Mouse (Mus musculus) CD4-positive, CD25-positive, alpha-beta regulatory T cell (primary cell): ENCODE measurements around the gene Idua. TPM values are rescaled to one million over a fixed set of nuclear protein-coding genes. Genes with fewer than 3 reads are reported as not detected.

Experiments used
- polyA plus RNA-seq: library from polyadenylated mRNA; unstranded; fragments of 100-300 nt; shearing (Covaris generic); gene quantifications from one replicate; pipeline ENCODE4 v1.2.1, GENCODE M21; 2017

The Idua gene
- polyA plus RNA-seq: 47.9 TPM

DNA sequence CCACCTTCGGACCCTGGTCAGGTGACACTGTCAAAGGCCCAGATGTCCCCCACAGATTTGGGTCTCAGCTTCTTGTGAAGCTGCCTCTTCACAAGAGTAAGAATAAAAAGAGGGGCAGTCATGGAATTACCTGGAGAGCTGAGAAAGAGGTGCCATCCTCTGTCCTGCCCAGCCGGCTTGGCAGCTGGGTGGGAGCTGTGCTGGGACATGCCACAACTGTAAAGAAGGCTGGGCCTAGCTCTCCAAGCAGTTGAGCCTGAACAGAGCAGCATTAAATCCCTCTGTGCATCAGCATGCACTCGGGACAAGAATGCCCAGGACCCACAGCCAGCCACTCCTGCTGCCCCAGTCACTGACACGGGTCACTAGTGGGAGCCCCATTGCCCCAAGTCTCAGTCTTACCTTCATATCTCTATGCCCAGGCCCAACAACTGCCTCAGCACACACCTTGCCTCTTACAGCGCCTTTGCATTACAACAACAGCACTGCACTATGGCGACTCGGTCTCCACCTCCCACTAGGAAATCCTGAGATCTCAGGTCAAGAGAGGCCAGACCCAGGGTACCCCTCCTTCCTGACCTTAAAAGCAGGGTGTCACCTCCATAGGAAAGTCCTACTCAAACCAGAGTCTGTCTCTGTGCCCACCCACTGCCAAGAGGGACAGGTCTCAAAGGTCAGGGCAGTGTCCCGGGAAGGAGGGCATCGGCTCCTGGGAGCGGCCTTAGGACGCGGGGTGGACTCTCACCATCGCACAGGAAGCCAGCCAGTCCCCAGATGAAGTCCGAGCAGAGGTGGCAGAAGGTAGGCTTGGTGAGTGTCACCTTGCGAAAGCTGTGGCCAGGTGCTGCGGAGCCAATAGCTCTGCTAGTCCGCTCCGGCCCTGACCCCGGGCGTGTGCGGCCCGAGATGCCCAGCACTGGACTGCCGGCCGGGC is at the start of gene Idua:
TSS of gene Idua (plus strand) at position 634 of the 934 bp plus-strand sequence.

DNA sequence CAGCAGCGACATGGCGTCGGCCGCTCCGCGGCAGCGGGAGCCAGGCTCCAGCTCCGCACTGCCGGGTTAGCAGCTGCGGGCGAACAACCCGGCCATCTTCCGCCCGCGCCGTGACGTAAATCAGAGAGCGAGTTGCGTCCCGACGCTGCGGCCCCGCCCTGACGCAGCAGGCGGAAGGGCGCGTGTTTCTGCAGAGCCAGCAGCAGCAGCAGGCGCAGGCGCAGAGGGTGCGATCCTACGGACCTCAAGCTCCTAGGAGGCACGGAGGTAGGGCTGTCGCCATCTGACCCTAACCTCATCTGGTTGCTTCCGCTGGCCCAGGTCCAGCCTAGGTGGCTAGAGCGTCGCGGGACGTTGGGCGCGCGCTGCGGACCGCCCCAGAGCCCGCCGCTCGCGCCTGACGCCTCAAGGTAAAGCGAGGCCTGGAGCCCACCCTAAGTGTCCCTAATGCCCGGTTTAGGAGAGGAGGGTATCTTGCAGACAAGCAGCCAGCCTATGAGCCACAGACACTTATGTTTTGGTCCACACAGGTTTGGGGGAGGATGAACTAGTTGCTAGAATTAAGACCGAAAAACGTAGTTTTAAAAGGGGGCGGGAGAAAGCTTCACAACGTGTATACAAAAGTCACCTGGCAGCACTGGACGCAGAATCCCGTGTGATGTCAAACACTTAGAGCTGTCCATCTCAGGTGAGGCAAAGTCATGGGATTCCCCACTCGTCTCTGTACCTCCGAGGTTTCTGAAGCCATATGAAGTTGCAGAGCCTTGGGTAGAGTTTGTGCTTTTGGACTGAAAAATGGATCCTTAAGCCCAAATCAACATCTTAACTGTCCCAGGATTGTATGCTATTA is 30.3 kb upstream of the Idua start, which contains the start of the genes Gak and Tmem175:
TSS of gene Gak (minus strand) at position 122 of the 850 bp plus-strand sequence.
TSS of gene Tmem175 (plus strand) at position 137 of the 850 bp plus-strand sequence.

DNA sequence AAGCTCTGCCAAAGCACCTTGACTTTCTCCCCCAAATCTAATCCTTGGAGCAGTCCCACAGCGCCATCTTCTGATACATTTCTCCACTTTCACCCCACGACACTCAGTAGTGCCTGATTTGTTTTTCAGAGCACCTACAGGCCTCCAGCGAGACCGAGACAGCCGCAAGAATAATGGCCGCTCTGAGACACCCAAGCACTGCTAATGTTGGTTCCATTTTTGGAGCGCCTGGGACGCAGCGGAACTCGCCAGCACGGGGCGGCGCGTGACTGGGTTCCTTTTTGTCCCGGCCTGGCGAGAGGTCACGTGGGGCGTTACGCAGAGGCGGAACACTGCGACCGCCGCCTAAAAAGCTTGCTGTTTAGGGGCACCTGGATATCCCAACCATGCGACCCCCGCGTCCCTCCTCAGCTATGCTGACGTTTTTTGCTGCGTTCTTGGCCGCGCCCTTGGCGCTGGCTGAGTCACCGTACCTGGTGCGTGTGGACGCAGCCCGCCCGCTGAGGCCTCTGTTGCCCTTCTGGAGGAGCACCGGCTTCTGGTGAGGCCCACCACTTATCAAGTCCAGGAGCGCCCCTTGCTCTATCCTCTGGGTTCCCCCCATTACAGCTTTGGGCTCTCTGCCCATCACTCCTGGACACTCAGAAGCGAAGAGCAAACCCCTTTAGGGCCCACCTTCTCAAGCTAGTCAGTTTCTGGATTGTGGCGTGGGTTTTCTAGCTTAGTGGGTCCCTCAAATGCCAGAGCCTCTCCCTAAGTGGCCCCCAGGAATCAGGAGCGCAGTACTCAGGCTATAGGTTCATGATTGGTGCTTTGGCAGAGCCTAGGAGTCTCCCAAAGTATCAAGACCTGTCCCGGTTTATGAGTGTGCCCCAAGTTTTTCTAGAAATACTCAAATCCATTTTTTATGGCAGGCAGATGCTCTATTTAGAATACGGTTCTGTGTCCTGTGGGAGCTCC is 9.1 kb downstream of the Idua start, which contains the start of gene Dgkq:
TSS of gene Dgkq (minus strand) at position 696 of the 960 bp plus-strand sequence.

DNA sequence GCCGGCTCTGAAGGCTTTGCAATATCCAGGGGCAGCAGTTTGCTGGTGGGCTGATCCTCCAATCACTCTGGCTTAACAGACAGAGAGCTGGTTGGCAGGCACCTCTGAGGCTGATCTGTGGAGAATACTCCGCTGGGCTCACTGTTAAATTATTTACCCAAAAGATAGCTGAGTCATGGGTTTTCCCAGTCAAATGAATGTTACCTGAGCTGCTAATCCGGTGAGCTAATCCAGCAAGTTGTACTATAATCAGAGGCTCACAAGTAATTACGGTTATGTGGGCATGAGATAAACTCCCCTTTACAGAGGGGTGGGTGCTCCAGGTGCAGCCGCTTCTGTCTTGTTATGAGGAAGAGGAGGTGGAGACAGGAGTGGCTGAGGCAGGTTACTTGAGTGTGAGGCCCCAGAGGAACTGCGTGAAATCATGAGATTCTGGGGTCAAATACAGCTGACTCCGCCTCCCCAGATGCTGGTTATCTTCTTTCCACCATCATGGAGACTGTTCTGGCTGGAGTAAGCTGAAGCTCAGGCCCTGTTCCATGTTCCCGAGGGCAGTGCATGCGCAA is 15.2 kb downstream of the Idua start, which contains the start of gene Slc26a1:
TSS of gene Slc26a1 (minus strand) at position 319 of the 566 bp plus-strand sequence.

DNA sequence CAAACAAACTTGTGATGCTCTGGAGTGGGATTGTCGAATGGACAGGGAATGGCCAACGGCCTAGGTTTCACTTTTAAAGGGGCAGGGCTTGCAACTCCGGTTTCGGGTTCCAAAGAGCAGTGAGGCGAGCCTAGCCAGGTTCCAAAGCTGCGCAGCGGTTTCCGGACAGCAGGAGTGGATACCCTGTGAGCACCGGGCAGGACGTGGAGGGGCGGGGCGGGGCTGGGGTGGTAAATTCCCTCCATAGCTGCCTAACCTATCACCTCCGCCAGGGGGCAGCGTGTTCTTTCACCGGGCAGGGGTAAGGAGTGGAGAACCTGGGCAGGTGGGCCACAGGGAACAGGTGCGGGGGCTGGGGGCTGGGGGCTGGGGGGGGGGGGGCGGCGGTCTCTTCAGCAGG is 32.1 kb downstream of the Idua start, which contains the start of gene Fgfrl1:
TSS of gene Fgfrl1 (plus strand) at position 112 of the 400 bp plus-strand sequence.

Other genes with a start within 250 kb of the Idua start
- gene Atp5k, start 225.9 kb upstream of the Idua start, polyA plus RNA-seq: 173 TPM
- gene Mfsd7a, start 211.4 kb upstream of the Idua start, polyA plus RNA-seq: not detected
- gene Pcgf3, start 199.1 kb upstream of the Idua start, polyA plus RNA-seq: 13.6 TPM
- gene Cplx1, start 110.3 kb upstream of the Idua start, polyA plus RNA-seq: not detected
- 162 TPM for gene Gak, start 30.6 kb upstream of the Idua start, polyA plus RNA-seq
- gene Tmem175, start 30.6 kb upstream of the Idua start, polyA plus RNA-seq: 42.9 TPM
- gene Dgkq, start 9.3 kb downstream of the Idua start, polyA plus RNA-seq: 20.9 TPM
- gene Slc26a1, start 15.2 kb downstream of the Idua start, polyA plus RNA-seq: 0.13 TPM
- 1.8 TPM for gene Fgfrl1, start 32.1 kb downstream of the Idua start, polyA plus RNA-seq
- not detected for gene Rnf212, start 114.7 kb downstream of the Idua start, polyA plus RNA-seq
- gene Tmed11, start 135.0 kb downstream of the Idua start, polyA plus RNA-seq: not detected
- gene Vmn2r8, start 148.5 kb downstream of the Idua start, polyA plus RNA-seq: not detected
- not detected for gene Vmn2r9, start 192.3 kb downstream of the Idua start, polyA plus RNA-seq